Mouse (Mus musculus): Measurements from ENCODE around the gene Clybl. TPM values are rescaled to one million over a fixed set of nuclear protein-coding genes. Genes with fewer than 3 reads are reported as not detected.

Clybl gene
- polyA plus RNA-seq, 1 experiment from 2014 or later = 20.7 TPM

GRCm38 (mm10) chr14:122303821-122304220 lies 122.3 kb downstream of the Clybl start:
- Histone ChIP-seq H3K4me2 (no peak overlapping the region), H3K27ac (ENCODE audit: low read depth) (no peak overlapping the region), H3K27me3 (ENCODE audit: insufficient read depth, low read length) (no peaks in the 10 kb centered on the region; the same call in 1 of the 2 replicates), H3K9ac (no peak overlapping the region), H3K4me3 (ENCODE audit: low read depth, low read length) (no peak overlapping the region), H3K9me3 (ENCODE audit: low read depth, low read length) (no peaks in the 10 kb centered on the region), H3K36me3 (ENCODE audit: insufficient read depth) (no peaks in the 10 kb centered on the region), H3K4me1 (ENCODE audit: insufficient read depth) (no peaks in the 10 kb centered on the region)
- no peak for TF ChIP-seq CTCF (IDR thresholded peaks at IDR 0.05; ENCODE audit: low read depth)
- 38% methylated on average over 1 of the region's 1 CpGs for WGBS
- no peak for DNase-seq
- no peak for ATAC-seq (ENCODE audit: insufficient read depth)

DNA sequence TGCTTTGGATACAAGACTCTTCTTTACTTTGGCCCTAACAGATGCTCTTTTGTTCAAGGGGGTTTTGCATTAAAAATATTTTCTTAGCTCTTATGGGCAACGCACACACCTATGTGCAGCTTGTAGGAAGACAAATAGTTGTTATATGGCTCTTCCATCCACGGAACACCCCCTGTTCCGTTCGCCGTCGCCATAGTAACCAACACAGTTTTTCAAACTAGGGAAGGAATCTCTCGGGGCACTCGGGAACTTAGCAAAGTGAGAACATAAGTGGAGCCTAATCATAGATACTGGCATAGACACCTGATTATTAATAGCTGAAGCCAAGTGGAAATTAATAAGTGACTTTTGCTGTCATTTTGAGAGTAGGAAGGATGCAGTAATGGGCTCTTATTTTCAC lies 123.6 kb downstream of the Clybl start:
- Histone ChIP-seq H3K4me3 (ENCODE audit: low read depth, low read length) (no peak overlapping the region), H3K9me3 (ENCODE audit: low read depth, low read length) (no peaks in the 10 kb centered on the region), H3K4me2 (no peak overlapping the region), H3K27ac (ENCODE audit: low read depth) (no peak overlapping the region), H3K36me3 (ENCODE audit: insufficient read depth) (no peaks in the 10 kb centered on the region), H3K4me1 (ENCODE audit: insufficient read depth) (no peaks in the 10 kb centered on the region), H3K27me3 (ENCODE audit: insufficient read depth, low read length) (no peaks in the 10 kb centered on the region; the same call in 1 of the 2 replicates), H3K9ac (no peak overlapping the region)
- TF ChIP-seq CTCF (IDR thresholded peaks at IDR 0.05; ENCODE audit: low read depth) = no peak
- no peak for ATAC-seq (ENCODE audit: insufficient read depth)
- DNase-seq = no peak
- 63% methylated on average over 8 of the region's 8 CpGs for WGBS

DNA sequence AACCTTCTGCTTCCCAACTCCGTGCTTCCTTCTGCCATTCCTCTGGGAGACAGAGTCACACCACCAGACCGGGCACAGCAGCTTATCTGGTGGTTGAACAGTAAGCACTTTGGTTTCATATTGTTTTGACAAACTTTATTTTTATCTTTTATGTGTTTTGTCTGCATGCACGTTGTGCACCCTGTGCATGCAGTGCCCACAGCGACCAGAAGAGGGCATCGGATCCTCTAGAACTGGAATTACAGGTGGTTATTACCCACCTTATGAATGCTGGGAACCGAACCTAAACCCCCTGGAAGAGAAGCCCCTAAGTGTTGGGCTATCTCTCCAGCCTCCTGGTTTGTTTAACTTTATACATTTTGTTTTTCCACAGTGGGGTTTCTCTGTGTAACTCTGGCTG lies 130.9 kb downstream of the Clybl start:
- no peak overlapping the region for H3K4me3 ChIP-seq (ENCODE audit: low read depth, low read length)

DNA sequence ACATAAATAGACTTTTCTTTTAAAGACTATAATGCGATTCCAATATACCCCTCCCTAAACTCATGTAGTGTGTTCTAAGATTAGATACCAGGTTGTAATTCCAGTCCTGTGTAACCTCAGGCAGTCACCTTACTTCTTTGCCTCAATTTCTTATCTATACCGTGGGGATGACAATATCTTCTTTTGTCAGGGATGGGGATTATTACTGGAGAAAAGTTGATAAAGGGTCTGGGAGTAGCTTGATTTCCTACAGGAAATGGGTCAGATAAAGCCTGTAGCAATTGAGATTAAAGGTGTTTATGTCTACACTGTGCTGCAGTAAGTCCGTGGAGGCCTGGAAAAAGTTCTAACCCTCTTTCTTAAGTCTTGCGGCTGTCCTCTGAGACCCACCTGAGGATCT lies 131.8 kb downstream of the Clybl start:
- no peak overlapping the region for H3K4me2 ChIP-seq
- no peak for TF ChIP-seq CTCF (IDR thresholded peaks at IDR 0.05; ENCODE audit: low read depth)
- H3K4me3 ChIP-seq (ENCODE audit: low read depth, low read length) = no peak overlapping the region
- H3K4me1 ChIP-seq (ENCODE audit: insufficient read depth) = no peaks in the 10 kb centered on the region
- ATAC-seq (ENCODE audit: insufficient read depth) = no peak
- H3K9me3 ChIP-seq (ENCODE audit: low read depth, low read length) = no peaks in the 10 kb centered on the region
- DNase-seq = no peak
- no peak overlapping the region for H3K27ac ChIP-seq (ENCODE audit: low read depth)
- H3K27me3 ChIP-seq (ENCODE audit: insufficient read depth, low read length) = no peaks in the 10 kb centered on the region
- WGBS = 70% methylated on average over 4 of the region's 4 CpGs
- H3K36me3 ChIP-seq (ENCODE audit: insufficient read depth) = no peaks in the 10 kb centered on the region
- no peak overlapping the region for H3K9ac ChIP-seq

More for the DNA sequence above, 130.9 kb downstream of the Clybl start:
- Histone ChIP-seq H3K27me3 (ENCODE audit: insufficient read depth, low read length) (no peaks in the 10 kb centered on the region), H3K4me1 (ENCODE audit: insufficient read depth) (no peaks in the 10 kb centered on the region), H3K9ac (no peak overlapping the region), H3K9me3 (ENCODE audit: low read depth, low read length) (no peaks in the 10 kb centered on the region), H3K27ac (ENCODE audit: low read depth) (no peak overlapping the region), H3K4me2 (no peak overlapping the region), H3K36me3 (ENCODE audit: insufficient read depth) (no peaks in the 10 kb centered on the region)
- no peak for ATAC-seq (ENCODE audit: insufficient read depth)
- DNase-seq = no peak
- 90% methylated on average over 6 of the region's 6 CpGs for WGBS
- TF ChIP-seq CTCF (IDR thresholded peaks at IDR 0.05; ENCODE audit: low read depth) = peak; percentile 24; the same call in 1 of the 2 replicates

DNA sequence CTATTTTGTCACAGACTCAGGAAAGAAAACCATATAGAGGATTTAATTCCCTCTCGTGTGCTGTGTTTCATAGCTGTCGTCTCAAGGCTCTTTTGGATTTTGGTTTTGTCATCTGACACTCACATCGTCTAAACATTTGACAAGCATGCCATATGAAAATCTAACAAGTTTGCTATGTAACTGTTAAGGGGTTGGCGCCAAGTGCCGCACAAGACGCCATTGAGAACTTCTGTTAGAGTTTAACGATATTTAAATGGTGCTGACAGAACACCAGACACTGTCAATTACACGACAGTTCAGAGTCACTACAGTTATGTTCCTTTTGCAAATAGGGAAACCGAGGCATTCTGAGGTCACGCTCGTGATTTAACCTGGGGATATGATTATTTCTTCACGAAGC lies 134.2 kb downstream of the Clybl start:
- 81% methylated on average over 12 of the region's 12 CpGs for whole genome bisulfite sequencing
- no peak overlapping the region for H3K27ac ChIP-seq (ENCODE audit: low read depth)
- ATAC-seq (ENCODE audit: insufficient read depth) = no peak
- no peaks in the 10 kb centered on the region for H3K9me3 ChIP-seq (ENCODE audit: low read depth, low read length)
- no peaks in the 10 kb centered on the region for H3K36me3 ChIP-seq (ENCODE audit: insufficient read depth)
- H3K4me2 ChIP-seq = no peak overlapping the region
- no peaks in the 10 kb centered on the region for H3K4me1 ChIP-seq (ENCODE audit: insufficient read depth)
- H3K4me3 ChIP-seq (ENCODE audit: low read depth, low read length) = no peak overlapping the region
- H3K9ac ChIP-seq = no peak overlapping the region
- no peak for DNase-seq
- TF ChIP-seq CTCF (IDR thresholded peaks at IDR 0.05; ENCODE audit: low read depth) = no peak
- no peaks in the 10 kb centered on the region for H3K27me3 ChIP-seq (ENCODE audit: insufficient read depth, low read length)

DNA sequence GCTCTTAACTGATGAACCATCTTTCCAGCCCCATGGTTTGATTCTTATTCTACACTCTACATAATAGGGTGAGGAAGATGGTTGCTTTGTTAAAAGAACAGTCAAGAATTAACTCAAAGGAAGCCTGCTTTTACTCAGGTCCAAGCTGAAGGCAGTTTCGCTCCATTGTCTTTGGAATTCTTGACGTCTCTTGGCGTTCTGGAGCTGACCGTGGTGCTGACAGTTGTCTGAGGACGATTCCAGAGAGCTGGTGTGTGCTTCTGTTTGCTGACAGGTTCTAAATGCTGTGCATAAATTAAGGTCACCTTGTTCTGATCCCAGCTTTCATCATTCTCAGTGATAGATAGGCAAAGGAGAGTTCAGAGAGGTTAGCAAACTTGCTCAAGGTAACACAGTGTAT lies 140.6 kb downstream of the Clybl start:
- no peaks in the 10 kb centered on the region for H3K36me3 ChIP-seq (ENCODE audit: insufficient read depth)
- H3K4me2 ChIP-seq = no peak overlapping the region
- no peaks in the 10 kb centered on the region for H3K4me1 ChIP-seq (ENCODE audit: insufficient read depth)
- H3K27me3 ChIP-seq (ENCODE audit: insufficient read depth, low read length) = no peaks in the 10 kb centered on the region
- 22% methylated on average over 5 of the region's 5 CpGs for WGBS
- H3K27ac ChIP-seq (ENCODE audit: low read depth) = no peak overlapping the region
- DNase-seq (peak; percentile 83), ATAC-seq (ENCODE audit: insufficient read depth) (no peak)
- H3K9ac ChIP-seq = no peak overlapping the region
- H3K4me3 ChIP-seq (ENCODE audit: low read depth, low read length) = no peak overlapping the region
- no peak for TF ChIP-seq CTCF (IDR thresholded peaks at IDR 0.05; ENCODE audit: low read depth)
- no peaks in the 10 kb centered on the region for H3K9me3 ChIP-seq (ENCODE audit: low read depth, low read length)

DNA sequence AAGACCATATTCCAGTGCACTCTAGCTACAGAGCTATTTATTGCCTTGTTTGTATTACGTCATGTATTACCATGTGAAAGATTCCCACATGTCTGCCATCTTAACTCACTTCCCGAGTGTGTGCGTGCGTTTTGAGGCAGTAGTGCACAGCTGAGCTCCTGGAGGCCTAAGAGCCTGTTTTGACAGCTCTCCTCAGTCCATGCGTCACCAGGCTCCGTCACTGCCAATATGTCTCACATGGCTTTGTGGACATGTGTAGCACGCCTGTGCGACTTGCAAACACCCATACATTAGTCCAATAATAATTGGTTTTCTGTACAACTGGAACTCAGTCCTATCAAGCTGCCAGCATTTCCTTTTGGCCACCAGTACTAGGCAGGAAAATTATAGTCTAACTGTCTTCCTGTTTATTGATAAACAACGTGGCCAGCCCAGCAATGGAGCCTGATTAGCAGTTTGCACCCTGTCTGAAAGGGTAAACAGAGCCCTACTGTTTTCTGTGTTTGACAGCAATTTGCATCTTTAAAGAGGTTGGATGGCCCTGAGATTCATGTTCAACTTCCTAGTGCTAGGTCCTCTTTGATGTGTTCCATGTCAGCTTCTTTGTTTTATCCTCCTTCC lies 142.4 kb downstream of the Clybl start:
- H3K27ac ChIP-seq (ENCODE audit: low read depth) = no peak overlapping the region
- no peak for DNase-seq
- H3K4me1 ChIP-seq (ENCODE audit: insufficient read depth) = no peaks in the 10 kb centered on the region
- H3K4me3 ChIP-seq (ENCODE audit: low read depth, low read length) = no peak overlapping the region
- TF ChIP-seq CTCF (IDR thresholded peaks at IDR 0.05; ENCODE audit: low read depth) = no peak
- no peak overlapping the region for H3K9ac ChIP-seq
- no peaks in the 10 kb centered on the region for H3K27me3 ChIP-seq (ENCODE audit: insufficient read depth, low read length)
- H3K4me2 ChIP-seq = no peak overlapping the region
- no peaks in the 10 kb centered on the region for H3K9me3 ChIP-seq (ENCODE audit: low read depth, low read length)
- 74% methylated on average over 9 of the region's 9 CpGs for WGBS
- no peak for ATAC-seq (ENCODE audit: insufficient read depth)
- no peaks in the 10 kb centered on the region for H3K36me3 ChIP-seq (ENCODE audit: insufficient read depth)

Data from lung, embryonic 14.5 days (tissue).